Comparison of ENCODE assay signal across 8 mouse cellular contexts in the genomic region with DNA sequence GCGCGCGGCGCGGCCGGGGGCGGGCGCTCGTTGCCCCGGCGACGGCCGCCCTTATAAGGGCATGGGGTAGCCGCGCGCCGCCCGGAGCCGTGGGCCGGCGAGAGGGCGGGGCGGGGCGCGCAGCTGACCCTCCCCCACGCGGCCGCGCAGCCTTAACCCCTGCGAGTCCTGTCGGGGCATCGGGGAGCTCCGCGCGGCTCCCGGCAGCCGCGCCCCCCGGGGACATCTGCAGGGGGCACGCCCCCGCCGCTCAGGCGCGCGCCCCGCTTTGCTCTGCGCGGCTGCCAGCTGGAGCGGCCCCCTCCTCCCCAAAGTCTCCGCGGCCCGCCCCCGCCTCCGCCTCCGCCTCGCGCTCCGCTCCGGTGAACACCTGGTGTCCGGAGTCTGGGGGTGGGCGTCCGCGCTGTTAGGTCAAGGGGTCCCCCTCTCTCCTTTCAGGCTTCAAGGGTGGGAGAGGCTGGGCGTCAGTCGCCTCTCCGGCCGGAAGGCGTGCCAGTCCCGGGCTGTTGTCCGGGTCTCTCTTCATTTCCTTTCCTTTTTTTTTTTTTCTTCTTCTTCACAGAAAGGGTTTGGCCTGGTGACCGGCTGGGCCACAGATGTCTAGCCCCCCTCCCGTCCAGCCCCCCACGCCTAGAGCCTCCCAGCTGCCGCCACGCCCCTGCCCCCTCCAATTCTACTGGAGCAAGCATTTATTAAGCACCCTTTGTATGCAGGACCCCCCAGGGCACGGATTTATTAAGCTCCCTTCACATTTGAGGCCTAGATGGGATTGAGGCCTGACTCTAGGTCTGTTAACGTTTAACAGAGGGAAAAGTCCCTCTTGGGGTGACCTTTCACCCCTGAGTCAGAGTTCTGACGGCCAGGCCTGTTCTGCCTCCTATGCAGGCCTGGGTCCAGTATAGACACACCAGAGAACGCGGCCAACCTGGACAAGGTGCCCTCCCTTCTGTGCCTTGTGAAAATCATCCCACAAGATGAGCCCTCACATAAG. TPM values are rescaled to one million over a fixed set of nuclear protein-coding genes. Genes with fewer than 3 reads are reported as not detected.
DNase-seq lines count a peak whose midpoint lies in the region; ATAC-seq and TF ChIP-seq lines count a peak whose summit lies in the region.

No protein-coding gene starts in this region.

- H3K36me3 ChIP-seq in MEL (ENCODE audit: control insufficient read depth in 1 of 2, insufficient read depth in 2 of 2, low read length in 2 of 2), result no peaks in the 10 kb centered on the region; a peak in 1 of 4 replicates
- no peaks in the 10 kb centered on the region for H3K36me3 ChIP-seq in hindbrain, embryonic 14.5 days (replicated peaks; ENCODE audit: control insufficient read depth, insufficient read depth)

- 3% methylated on average over 80 of the region's 80 CpGs for WGBS in cerebellum, adult 2 months
- 2% methylated on average over 52 of the region's 80 CpGs for WGBS in hindbrain, embryonic 14.5 days

- peak; percentile 39 for ATAC-seq in frontal cortex, adult (ENCODE audit: low TSS enrichment)
- peak; percentile 82 for ATAC-seq in hindbrain, embryonic 14.5 days (ENCODE audit: low FRiP score)
- peak; percentile 89 for ATAC-seq in megakaryocyte, adult 5-6 weeks (ENCODE audit: poor library complexity, severe bottlenecking)

- no peak for TF ChIP-seq RAD21 in MEL (IDR thresholded peaks at IDR 0.05; ENCODE audit: low read depth, low read length)

- H3K4me2 ChIP-seq in hindbrain, embryonic 14.5 days (replicated peaks), result peak overlapping the region; percentile 100

- TF ChIP-seq POLR2A in MEL (IDR thresholded peaks at IDR 0.05; ENCODE audit: control insufficient read depth in 1 of 2, insufficient read depth in 1 of 2, low read depth in 1 of 2, low read length in 2 of 2, poor library complexity in 1 of 2), result no peak
- no peak for TF ChIP-seq POLR2A in cerebellum, adult 2 months (IDR thresholded peaks at IDR 0.05; ENCODE audit: borderline replicate concordance, insufficient read depth, low read length)

- intact Hi-C loops in left cerebral cortex, adult 2 months (cut with DNase I), result no loop called here

- peaks cover 0 to 8% of the 10 kb centered on the region in 2 experiments; a peak in 2 of 4 replicates for H3K4me1 ChIP-seq in MEL (ENCODE audit: control insufficient read depth in 1 of 2, insufficient read depth in 2 of 2, low read length in 2 of 2)
- peaks cover 3% of the 10 kb centered on the region for H3K4me1 ChIP-seq in cerebellum, adult 2 months (ENCODE audit: control insufficient read depth, insufficient read depth, low read length)
- H3K4me1 ChIP-seq in hindbrain, embryonic 14.5 days (replicated peaks; ENCODE audit: control insufficient read depth, insufficient read depth, low read length), result peaks cover 30% of the 10 kb centered on the region

- peak; percentile 80 for DNase-seq in MEL (ENCODE audit: low read depth, low spot score)
- peak; percentile 79 to 84 for DNase-seq in cerebellum, adult 2 months
- DNase-seq in hindbrain, embryonic 14.5 days (ENCODE audit: low spot score), result peak; percentile 79
- DNase-seq in left cerebral cortex, adult 2 months (ENCODE audit: extremely low spot score in 1 of 2, low spot score in 2 of 2), result peak; percentile 66 to 81
- peak; percentile 76 for DNase-seq in right cerebral cortex, adult 18-20 months
- peak; percentile 88 for DNase-seq in urinary bladder, postnatal 25 days (ENCODE audit: low spot score)

- H3K9me3 ChIP-seq in MEL (replicated peaks; ENCODE audit: insufficient read depth, low read length), result no peaks in the 10 kb centered on the region
- no peaks in the 10 kb centered on the region for H3K9me3 ChIP-seq in hindbrain, embryonic 14.5 days (ENCODE audit: control insufficient read depth, low read length)

- no peak for TF ChIP-seq CTCF in MEL (IDR thresholded peaks at IDR 0.05 in 2 of 3, conservative IDR thresholded peaks at IDR 0.05 in 1 of 3; ENCODE audit: control insufficient read depth in 1 of 3, insufficient read depth in 1 of 3, low read depth in 2 of 3, low read length in 3 of 3, poor library complexity in 1 of 3, severe bottlenecking in 1 of 3)
- TF ChIP-seq CTCF in cerebellum, adult 2 months (IDR thresholded peaks at IDR 0.05; ENCODE audit: borderline replicate concordance, insufficient read depth, low read depth, low read length), result no peak
- TF ChIP-seq CTCF in left cerebral cortex, adult 2 months (IDR thresholded peaks at IDR 0.05), result no peak

- TF ChIP-seq EP300 in MEL (IDR thresholded peaks at IDR 0.05; ENCODE audit: low read depth in 1 of 2, low read length in 2 of 2), result no peak

- peak overlapping the region; percentile 76 for H3K9ac ChIP-seq in MEL (ENCODE audit: control insufficient read depth, low read depth, low read length, poor library complexity, severe bottlenecking)
- peak overlapping the region; percentile 83 for H3K9ac ChIP-seq in hindbrain, embryonic 14.5 days

- no peak overlapping the region for H3K27ac ChIP-seq in MEL (ENCODE audit: control insufficient read depth, low read depth, low read length)
- H3K27ac ChIP-seq in cerebellum, adult 2 months (ENCODE audit: insufficient read depth, low read length), result peak overlapping the region; percentile 47
- peak overlapping the region; percentile 88 for H3K27ac ChIP-seq in hindbrain, embryonic 14.5 days
- H3K27ac ChIP-seq in left cerebral cortex, adult 2 months, result peak overlapping the region; percentile 87

- no peaks in the 10 kb centered on the region for H3K27me3 ChIP-seq in MEL (ENCODE audit: control insufficient read depth in 1 of 2, insufficient read depth in 2 of 2, low read length in 2 of 2)
- no peaks in the 10 kb centered on the region for H3K27me3 ChIP-seq in cerebellum, adult 2 months (ENCODE audit: control insufficient read depth, insufficient read depth, low read length)
- no peaks in the 10 kb centered on the region for H3K27me3 ChIP-seq in hindbrain, embryonic 14.5 days (ENCODE audit: control insufficient read depth, insufficient read depth, low read length)

- H3K4me3 ChIP-seq in MEL (ENCODE audit: control insufficient read depth in 1 of 2, insufficient read depth in 1 of 2, low read depth in 2 of 2, low read length in 2 of 2), result peak overlapping the region; percentile 69 to 91
- H3K4me3 ChIP-seq in cerebellum, adult 2 months (replicated peaks; ENCODE audit: insufficient read depth, low read depth, low read length), result peak overlapping the region; percentile 57
- H3K4me3 ChIP-seq in hindbrain, embryonic 14.5 days (replicated peaks; ENCODE audit: low read length), result peak overlapping the region; percentile 78
- H3K4me3 ChIP-seq in left cerebral cortex, adult 2 months, result peak overlapping the region; percentile 62

- peaks cover 10% of the 10 kb centered on the region for H3K79me2 ChIP-seq in MEL (ENCODE audit: control insufficient read depth, insufficient read depth, low read length, poor library complexity)

TF ChIP-seq in MEL, 35 proteins besides CTCF, POLR2A, EP300 and RAD21 (continues in another document):
- peak; percentile 40; the same call in 1 of the 2 replicates for TF ChIP-seq NRF1 (IDR thresholded peaks at IDR 0.05; ENCODE audit: insufficient read depth, low read depth, low read length, poor library complexity, severe bottlenecking)

RNA-seq across cellular contexts. Expression of gene Nr2f6, which starts 0.5 kb away (rescaled TPM):
- 29.6 and 30.5 TPM in 2 replicates for total RNA-seq in MEL (2012; rRNA removed)
- 10 to 100 TPM in 1 of 2 experiments, not detected in 1; 48.3 TPM for polyA plus RNA-seq in MEL (2012; ENCODE audit: insufficient read depth in 1 of 2, insufficient read length in 2 of 2, low read depth in 1 of 2, low replicate concordance in 2 of 2, missing spikeins in 1 of 2)
- 53.0 and 59.8 TPM in 2 replicates for polyA plus RNA-seq in cerebellum, adult 2 months (2012; rRNA removed)
- 35.9 and 37.5 TPM in 2 replicates for polyA plus RNA-seq in hindbrain, embryonic 14.5 days (2014; fragmentation: Nextera tagmentation; extraction: Ambion mirVana)
- 10 to 100 TPM; 41.7 to 44.8 TPM for total RNA-seq in left cerebral cortex, adult 2 months (2021)
- 8.2 and 13.8 TPM in 2 replicates for total RNA-seq in megakaryocyte, adult 5-6 weeks (2015)
- 6.9 and 9.1 TPM in 2 replicates for total RNA-seq in megakaryocyte, adult 5-6 weeks (2017)

RNA-seq across cellular contexts. Expression of gene Ocel1, which starts 11.2 kb away (rescaled TPM):
- 14.1 and 18.3 TPM in 2 replicates for total RNA-seq in MEL (2012; rRNA removed)
- 10 to 100 TPM in 1 of 2 experiments, not detected in 1; 16.2 TPM for polyA plus RNA-seq in MEL (2012; ENCODE audit: insufficient read depth in 1 of 2, insufficient read length in 2 of 2, low read depth in 1 of 2, low replicate concordance in 2 of 2, missing spikeins in 1 of 2)
- 7.3 and 8.0 TPM in 2 replicates for polyA plus RNA-seq in cerebellum, adult 2 months (2012; rRNA removed)
- polyA plus RNA-seq in hindbrain, embryonic 14.5 days (2014; fragmentation: Nextera tagmentation; extraction: Ambion mirVana), result 4.8 and 5.0 TPM in 2 replicates
- total RNA-seq in left cerebral cortex, adult 2 months (2021), result 10 to 100 TPM; 16.6 to 19.0 TPM
- total RNA-seq in megakaryocyte, adult 5-6 weeks (2015), result 8.7 and 8.9 TPM in 2 replicates
- total RNA-seq in megakaryocyte, adult 5-6 weeks (2017), result 16.2 and 18.5 TPM in 2 replicates

RNA-seq across cellular contexts. Expression of gene Ushbp1, which starts 13.3 kb away (rescaled TPM):
- 0.04 TPM in 1 of 2 replicates, not detected in the other for total RNA-seq in MEL (2012; rRNA removed)
- under 1 TPM in 1 of 2 experiments, not detected in 1; 0.07 TPM for polyA plus RNA-seq in MEL (2012; ENCODE audit: insufficient read depth in 1 of 2, insufficient read length in 2 of 2, low read depth in 1 of 2, low replicate concordance in 2 of 2, missing spikeins in 1 of 2)
- 9.5 and 9.7 TPM in 2 replicates for polyA plus RNA-seq in cerebellum, adult 2 months (2012; rRNA removed)
- polyA plus RNA-seq in hindbrain, embryonic 14.5 days (2014; fragmentation: Nextera tagmentation; extraction: Ambion mirVana), result 4.7 and 6.0 TPM in 2 replicates
- 1 to 10 TPM; 4.6 to 4.7 TPM for total RNA-seq in left cerebral cortex, adult 2 months (2021)
- not detected in 2 replicates for total RNA-seq in megakaryocyte, adult 5-6 weeks (2015)
- total RNA-seq in megakaryocyte, adult 5-6 weeks (2017), result not detected in 2 replicates

RNA-seq across cellular contexts. Expression of gene Babam1, which starts 14.4 kb away (rescaled TPM):
- 54.5 and 59.6 TPM in 2 replicates for total RNA-seq in MEL (2012; rRNA removed)
- polyA plus RNA-seq in MEL (2012; ENCODE audit: insufficient read depth in 1 of 2, insufficient read length in 2 of 2, low read depth in 1 of 2, low replicate concordance in 2 of 2, missing spikeins in 1 of 2), result 100 to 1,000 TPM in 1 of 2 experiments, not detected in 1; 132 TPM
- polyA plus RNA-seq in cerebellum, adult 2 months (2012; rRNA removed), result 163 and 179 TPM in 2 replicates
- polyA plus RNA-seq in hindbrain, embryonic 14.5 days (2014; fragmentation: Nextera tagmentation; extraction: Ambion mirVana), result 88.2 and 89.7 TPM in 2 replicates
- 100 to 1,000 TPM in 1 of 2 experiments, 10 to 100 TPM in 1; 97.3 to 107 TPM for total RNA-seq in left cerebral cortex, adult 2 months (2021)
- total RNA-seq in megakaryocyte, adult 5-6 weeks (2015), result 62.0 and 66.6 TPM in 2 replicates
- 108 and 110 TPM in 2 replicates for total RNA-seq in megakaryocyte, adult 5-6 weeks (2017)

RNA-seq across cellular contexts. Expression of gene Use1, which starts 15.6 kb away (rescaled TPM):
- 91.9 and 107 TPM in 2 replicates for total RNA-seq in MEL (2012; rRNA removed)
- polyA plus RNA-seq in MEL (2012; ENCODE audit: insufficient read depth in 1 of 2, insufficient read length in 2 of 2, low read depth in 1 of 2, low replicate concordance in 2 of 2, missing spikeins in 1 of 2), result 100 to 1,000 TPM in 1 of 2 experiments, not detected in 1; 117 TPM
- polyA plus RNA-seq in cerebellum, adult 2 months (2012; rRNA removed), result 199 and 204 TPM in 2 replicates
- 112 and 126 TPM in 2 replicates for polyA plus RNA-seq in hindbrain, embryonic 14.5 days (2014; fragmentation: Nextera tagmentation; extraction: Ambion mirVana)
- total RNA-seq in left cerebral cortex, adult 2 months (2021), result 100 to 1,000 TPM; 110 to 113 TPM
- 124 and 135 TPM in 2 replicates for total RNA-seq in megakaryocyte, adult 5-6 weeks (2015)
- 167 and 180 TPM in 2 replicates for total RNA-seq in megakaryocyte, adult 5-6 weeks (2017)

Comparison
In these comparisons a context has a peak if more than half of its experiments do, and no peak if none do; other contexts are left out.
1. ATAC-seq: peak in every context shown above with its lines; median percentile 89 in megakaryocyte, adult 5-6 weeks; 82 in hindbrain, embryonic 14.5 days; 39 in frontal cortex, adult.